Mouse (Mus musculus) spleen, embryonic (tissue): ENCODE measurements at regions not wholly inside any gene's neighbourhood (a gene's known extent, or its start where the extent isn't known, plus 50 kb on each side); places are given as distances from the start of the nearest gene placed in this dataset.
"Not testable (repeated sequence)": the region's sequence is repeated elsewhere in the genome, so short reads cannot be mapped to it uniquely, and the experiment has no call there.

ENCODE experiments used
- CTCF ChIA-PET: fragments of 350-600 bp; sonication (Branson Sonifier 250); formaldehyde crosslinking; loops from one replicate; lab custom pipeline; 2022; lab: Charles Lee

- CTCF ChIA-PET, result interaction anchor here (0.7 kb wide), 1 partner anchor 34 kb away, joined by 3 read pairs; no protein-coding TSS in a partner anchor
Observed at GRCm38 (mm10) chr4:143055371-143055770, 157.4 kb downstream of the Prdm2 start.

GRCm38 (mm10) chr4:143053029-143053428 lies 159.8 kb downstream of the Prdm2 start:
- CTCF ChIA-PET, result no interaction called here

GRCm38 (mm10) chr4:143051205-143051604 lies 161.6 kb downstream of the Prdm2 start:
- CTCF ChIA-PET, result interaction anchor here (0.6 kb wide), 1 partner anchor 202 kb away, joined by 3 read pairs; no protein-coding TSS in a partner anchor

- CTCF ChIA-PET, result no interaction called here
Observed at GRCm38 (mm10) chr4:143045245-143045644, 167.6 kb downstream of the Prdm2 start.

GRCm38 (mm10) chr4:143042806-143043205 lies 170.0 kb downstream of the Prdm2 start:
- CTCF ChIA-PET, result no interaction called here

- CTCF ChIA-PET, result no interaction called here
Observed at GRCm38 (mm10) chr4:143038626-143039025, 174.2 kb downstream of the Prdm2 start.

- CTCF ChIA-PET, result no interaction called here
Observed at GRCm38 (mm10) chr4:143036704-143037103, 176.1 kb downstream of the Prdm2 start.

GRCm38 (mm10) chr4:143035089-143035488 lies 177.7 kb downstream of the Prdm2 start:
- CTCF ChIA-PET, result not testable (repeated sequence)

- CTCF ChIA-PET, result not testable (repeated sequence)
Observed at GRCm38 (mm10) chr4:143034324-143034723, 178.5 kb downstream of the Prdm2 start.

- CTCF ChIA-PET, result interaction anchor here (0.6 kb wide), 1 partner anchor 282 kb away, joined by 3 read pairs; no protein-coding TSS in a partner anchor
Observed at GRCm38 (mm10) chr4:143029813-143030212, 183.0 kb downstream of the Prdm2 start.

- CTCF ChIA-PET, result interaction anchor here (0.5 to 1.8 kb wide), 5 partner anchors 22 to 213 kb away, joined by 3 to 9 read pairs (median 5); no protein-coding TSS in a partner anchor
Observed at GRCm38 (mm10) chr4:143027292-143027691, 185.5 kb downstream of the Prdm2 start.

GRCm38 (mm10) chr4:143021242-143021881 lies 191.4 kb downstream of the Prdm2 start:
- CTCF ChIA-PET, result interaction anchor here (0.9 kb wide), 1 partner anchor 34 kb away, joined by 3 read pairs; no protein-coding TSS in a partner anchor

GRCm38 (mm10) chr4:143020658-143021057 lies 192.1 kb downstream of the Prdm2 start:
- CTCF ChIA-PET, result no interaction called here

- CTCF ChIA-PET, result no interaction called here
Observed at GRCm38 (mm10) chr4:143012900-143013299, 199.9 kb downstream of the Prdm2 start.

- CTCF ChIA-PET, result no interaction called here
Observed at GRCm38 (mm10) chr4:143001961-143002360, 210.8 kb downstream of the Prdm2 start.

GRCm38 (mm10) chr4:143001486-143001885 lies 211.3 kb downstream of the Prdm2 start:
- CTCF ChIA-PET, result no interaction called here

- CTCF ChIA-PET, result no interaction called here
Observed at GRCm38 (mm10) chr4:142996406-142996805, 216.4 kb downstream of the Prdm2 start.

GRCm38 (mm10) chr4:142991401-142991800 lies 221.4 kb downstream of the Prdm2 start:
- CTCF ChIA-PET, result no interaction called here

- CTCF ChIA-PET, result no interaction called here
Observed at GRCm38 (mm10) chr4:142989175-142989574, 223.6 kb downstream of the Prdm2 start.

- CTCF ChIA-PET, result no interaction called here
Observed at GRCm38 (mm10) chr4:142983295-142983624, 229.5 kb downstream of the Prdm2 start.

GRCm38 (mm10) chr4:142982585-142983294 lies 230.1 kb downstream of the Prdm2 start:
- CTCF ChIA-PET, result no interaction called here

GRCm38 (mm10) chr4:142975620-142976019 lies 237.2 kb downstream of the Prdm2 start:
- CTCF ChIA-PET, result no interaction called here

- CTCF ChIA-PET, result no interaction called here
Observed at GRCm38 (mm10) chr4:142970040-142970439, 242.8 kb downstream of the Prdm2 start.
